Mouse (Mus musculus): ENCODE data around the gene Junb. TPM values are rescaled to one million over a fixed set of nuclear protein-coding genes. Genes with fewer than 3 reads are reported as not detected.

Junb gene
- total and polyA plus RNA-seq, 2 experiments from 2014 or later = 10.3 to 39.6 TPM

- peaks cover 43% of the 10 kb centered on the region for H3K36me3 ChIP-seq (replicated peaks; ENCODE audit: control insufficient read depth, insufficient read depth, low read length)
Observed at GRCm38 (mm10) chr8:85023846-85024245, 45.3 kb upstream of the Junb start.

GRCm38 (mm10) chr8:85021514-85022055, 43.1 kb upstream of the Junb start:
- Histone ChIP-seq H3K4me2 (ENCODE audit: low read depth, low read length) (no peak overlapping the region), H3K27ac (ENCODE audit: low read depth) (no peak overlapping the region), H3K9ac (replicated peaks; ENCODE audit: low read depth, low read length) (no peak overlapping the region), H3K4me3 (ENCODE audit: low read depth, low read length) (no peak overlapping the region), H3K9me3 (replicated peaks; ENCODE audit: control insufficient read depth, low read length) (no peaks in the 10 kb centered on the region), H3K4me1 (ENCODE audit: control insufficient read depth, insufficient read depth) (peaks cover 18% of the 10 kb centered on the region), H3K27me3 (ENCODE audit: control insufficient read depth, insufficient read depth, low read length) (no peaks in the 10 kb centered on the region), H3K36me3 (replicated peaks; ENCODE audit: control insufficient read depth, insufficient read depth, low read length) (peaks cover 60% of the 10 kb centered on the region)
- DNase-seq (ENCODE audit: low spot score) (no peak), ATAC-seq (ENCODE audit: insufficient read depth, low read depth) (no peak)
- WGBS = 96% methylated on average over 3 of the region's 3 CpGs
- no peak for TF ChIP-seq EP300 (IDR thresholded peaks at IDR 0.05; ENCODE audit: low read depth)
- no peak for TF ChIP-seq CTCF (IDR thresholded peaks at IDR 0.05; ENCODE audit: low read depth)

More at GRCm38 (mm10) chr8:85023846-85024245, 45.3 kb upstream of the Junb start:
- H3K27ac ChIP-seq (ENCODE audit: low read depth) = no peak overlapping the region
- H3K27me3 ChIP-seq (ENCODE audit: control insufficient read depth, insufficient read depth, low read length) = no peaks in the 10 kb centered on the region
- H3K4me1 ChIP-seq (ENCODE audit: control insufficient read depth, insufficient read depth) = peaks cover 31% of the 10 kb centered on the region
- H3K9me3 ChIP-seq (replicated peaks; ENCODE audit: control insufficient read depth, low read length) = no peaks in the 10 kb centered on the region
- WGBS = 95% methylated on average over 3 of the region's 3 CpGs
- peak overlapping the region; percentile 91; the same call in 1 of the 2 replicates for H3K4me2 ChIP-seq (ENCODE audit: low read depth, low read length)
- ATAC-seq (ENCODE audit: insufficient read depth, low read depth) (no peak), DNase-seq (ENCODE audit: low spot score) (no peak)
- no peak overlapping the region for H3K9ac ChIP-seq (replicated peaks; ENCODE audit: low read depth, low read length)
- no peak overlapping the region for H3K4me3 ChIP-seq (ENCODE audit: low read depth, low read length)
- no peak for TF ChIP-seq EP300 (IDR thresholded peaks at IDR 0.05; ENCODE audit: low read depth)
- TF ChIP-seq CTCF (IDR thresholded peaks at IDR 0.05; ENCODE audit: low read depth) = no peak

- peaks cover 46% of the 10 kb centered on the region for H3K36me3 ChIP-seq (replicated peaks; ENCODE audit: control insufficient read depth, insufficient read depth, low read length)
- WGBS = 53% methylated on average over 5 of the region's 5 CpGs
- no peak for ATAC-seq (ENCODE audit: insufficient read depth, low read depth)
Observed at GRCm38 (mm10) chr8:85017209-85017608, 38.7 kb upstream of the Junb start.

GRCm38 (mm10) chr8:85016724-85017123, 38.2 kb upstream of the Junb start:
- Histone ChIP-seq H3K4me2 (ENCODE audit: low read depth, low read length) (no peak overlapping the region), H3K9ac (replicated peaks; ENCODE audit: low read depth, low read length) (no peak overlapping the region), H3K4me1 (ENCODE audit: control insufficient read depth, insufficient read depth) (no peaks in the 10 kb centered on the region), H3K4me3 (ENCODE audit: low read depth, low read length) (no peak overlapping the region), H3K27me3 (ENCODE audit: control insufficient read depth, insufficient read depth, low read length) (peaks cover 27% of the 10 kb centered on the region), H3K27ac (ENCODE audit: low read depth) (no peak overlapping the region), H3K36me3 (replicated peaks; ENCODE audit: control insufficient read depth, insufficient read depth, low read length) (peaks cover 41% of the 10 kb centered on the region), H3K9me3 (replicated peaks; ENCODE audit: control insufficient read depth, low read length) (no peaks in the 10 kb centered on the region)
- ATAC-seq (ENCODE audit: insufficient read depth, low read depth) = no peak
- TF ChIP-seq EP300 (IDR thresholded peaks at IDR 0.05; ENCODE audit: low read depth) = no peak
- WGBS = 57% methylated on average over 10 of the region's 10 CpGs
- no peak for DNase-seq (ENCODE audit: low spot score)

More at GRCm38 (mm10) chr8:85017209-85017608, 38.7 kb upstream of the Junb start:
- Histone ChIP-seq H3K4me2 (ENCODE audit: low read depth, low read length) (no peak overlapping the region), H3K27ac (ENCODE audit: low read depth) (no peak overlapping the region), H3K9ac (replicated peaks; ENCODE audit: low read depth, low read length) (no peak overlapping the region), H3K9me3 (replicated peaks; ENCODE audit: control insufficient read depth, low read length) (no peaks in the 10 kb centered on the region), H3K4me1 (ENCODE audit: control insufficient read depth, insufficient read depth) (no peaks in the 10 kb centered on the region), H3K4me3 (ENCODE audit: low read depth, low read length) (no peak overlapping the region), H3K27me3 (ENCODE audit: control insufficient read depth, insufficient read depth, low read length) (peaks cover 23% of the 10 kb centered on the region)
- TF ChIP-seq CTCF (IDR thresholded peaks at IDR 0.05; ENCODE audit: low read depth) (no peak), EP300 (IDR thresholded peaks at IDR 0.05; ENCODE audit: low read depth) (no peak)
- no peak for DNase-seq (ENCODE audit: low spot score)

- Histone ChIP-seq H3K4me2 (ENCODE audit: low read depth, low read length) (peak within 1 kb of the TSS; percentile 50), H3K27me3 (ENCODE audit: control insufficient read depth, insufficient read depth, low read length) (peaks cover 43% of the 10 kb centered on the region), H3K9me3 (replicated peaks; ENCODE audit: control insufficient read depth, low read length) (no peaks in the 10 kb centered on the region), H3K9ac (replicated peaks; ENCODE audit: low read depth, low read length) (no peak within 1 kb of the TSS), H3K36me3 (replicated peaks; ENCODE audit: control insufficient read depth, insufficient read depth, low read length) (peaks cover 22% of the 10 kb centered on the region), H3K4me1 (ENCODE audit: control insufficient read depth, insufficient read depth) (no peaks in the 10 kb centered on the region), H3K4me3 (ENCODE audit: low read depth, low read length) (peak within 1 kb of the TSS; percentile 26; the same call in 1 of the 2 replicates), H3K27ac (ENCODE audit: low read depth) (no peak within 1 kb of the TSS)
- TF ChIP-seq CTCF (IDR thresholded peaks at IDR 0.05; ENCODE audit: low read depth) = no peak
- TF ChIP-seq EP300 (IDR thresholded peaks at IDR 0.05; ENCODE audit: low read depth) = no peak
- ATAC-seq (ENCODE audit: insufficient read depth, low read depth) (no peak), DNase-seq (ENCODE audit: low spot score) (no peak)
- WGBS = 8% methylated on average over 1 of the region's 2 CpGs
Observed at GRCm38 (mm10) chr8:85014431-85014830, 35.9 kb upstream of the Junb start, which contains the start of gene Best2. Gene Best2, minus strand, starts transcription at chr8:85014531.
